Mouse (Mus musculus) left cerebral cortex, postnatal 25 days (tissue): ENCODE measurements around the gene Cmc2. TPM values are rescaled to one million over a fixed set of nuclear protein-coding genes. Genes with fewer than 3 reads are reported as not detected.
A peak's percentile ranks its signal among the peaks of the same experiment; 100 is the strongest.

Experiments
- DNase-seq, 2 experiments: peaks; one replicate each; pipeline ENCODE4 v3.0.0; 2022; ENCODE audit warnings: low spot score in 2 of 2, mixed read lengths in 1 of 2
- intact Hi-C: fragments of 180-260 bp; cut with DNase I; formaldehyde crosslinking; loops from one replicate; pipeline ENCODE4 v1.15.1; 2025
- total RNA-seq, 2 experiments: library from RNA; stranded (reverse); gene quantifications; 2 replicates each; pipeline ENCODE4 v1.2.3; 2021

Gene Cmc2
- total RNA-seq, 2 experiments from 2014 or later: 15.9 to 20.2 TPM

DNA sequence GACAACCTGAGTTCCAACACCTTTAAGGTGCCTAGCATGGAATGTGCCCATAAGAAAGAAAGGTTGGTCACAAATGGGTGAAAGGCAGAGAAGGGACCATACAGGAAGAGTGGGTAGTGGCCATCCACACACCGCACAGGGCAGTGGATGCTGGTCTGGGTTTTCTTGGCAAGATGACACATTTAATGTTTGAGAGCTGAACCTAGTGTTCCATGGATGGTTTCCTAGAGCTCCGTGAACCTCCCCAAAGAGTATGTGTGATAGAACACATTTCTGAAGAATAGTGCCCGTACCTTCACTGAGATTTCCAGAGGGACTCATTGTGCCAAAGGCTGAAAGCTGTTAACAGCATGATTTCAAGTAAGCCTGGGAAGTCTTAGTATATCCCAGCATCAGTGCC is 56.7 kb downstream of the Cmc2 start:
- intact Hi-C loops: no loop called here
- no peak for DNase-seq

GRCm38 (mm10) chr8:116864022-116864387 is 57.2 kb downstream of the Cmc2 start:
- intact Hi-C loops: no loop called here
- DNase-seq: no peak

- intact Hi-C loops: no loop called here
- peak; percentile 59 to 75 for DNase-seq
Measured at GRCm38 (mm10) chr8:116863357-116864021, 57.8 kb downstream of the Cmc2 start.

DNA sequence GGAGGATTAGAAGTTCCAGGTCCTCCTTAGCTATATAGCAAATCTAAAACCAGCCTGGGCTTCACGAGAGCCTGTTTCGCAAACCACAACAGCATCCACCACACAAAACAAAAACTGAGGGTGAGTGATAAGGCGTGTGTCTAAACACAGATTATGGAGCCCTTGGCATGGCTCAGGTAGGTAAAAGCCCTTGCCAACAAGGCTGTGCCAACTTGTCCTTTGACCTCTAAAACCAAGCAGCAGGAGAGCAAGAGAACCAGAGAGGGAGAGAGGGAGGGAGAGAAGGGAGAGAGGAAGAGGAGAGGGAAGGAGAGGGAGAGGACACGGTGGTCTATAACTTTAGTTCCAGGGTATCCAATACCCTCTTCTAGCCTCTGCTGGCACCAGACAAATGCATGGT is 59.1 kb downstream of the Cmc2 start:
- intact Hi-C loops: no loop called here

DNA sequence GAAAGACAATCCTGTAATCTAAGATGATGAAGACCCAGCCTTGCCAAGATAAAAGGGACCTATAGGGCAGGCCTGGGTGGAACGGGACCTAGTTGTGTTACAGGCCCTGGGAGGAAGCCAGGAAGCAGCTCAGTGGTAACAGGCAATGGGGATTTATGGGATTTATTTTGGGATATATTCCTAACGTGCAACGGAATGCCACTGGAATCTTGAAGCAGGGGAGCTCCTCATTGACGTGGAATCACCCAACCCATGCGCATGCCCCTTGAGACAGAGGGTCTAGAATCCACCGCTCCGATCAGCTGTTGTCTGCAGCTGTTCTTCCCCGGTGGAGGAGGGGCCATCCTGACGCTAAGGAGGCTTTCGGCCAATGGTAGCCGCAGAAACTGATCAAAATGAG is 69.2 kb downstream of the Cmc2 start:
- intact Hi-C loops: no loop called here
- DNase-seq: no peak

More for the DNA sequence above, 59.1 kb downstream of the Cmc2 start:
- no peak for DNase-seq

- intact Hi-C loops: no loop called here
- peak in 1 of 2 experiments; percentile 62 for DNase-seq
Measured at GRCm38 (mm10) chr8:116848042-116848441, 73.2 kb downstream of the Cmc2 start.

DNA sequence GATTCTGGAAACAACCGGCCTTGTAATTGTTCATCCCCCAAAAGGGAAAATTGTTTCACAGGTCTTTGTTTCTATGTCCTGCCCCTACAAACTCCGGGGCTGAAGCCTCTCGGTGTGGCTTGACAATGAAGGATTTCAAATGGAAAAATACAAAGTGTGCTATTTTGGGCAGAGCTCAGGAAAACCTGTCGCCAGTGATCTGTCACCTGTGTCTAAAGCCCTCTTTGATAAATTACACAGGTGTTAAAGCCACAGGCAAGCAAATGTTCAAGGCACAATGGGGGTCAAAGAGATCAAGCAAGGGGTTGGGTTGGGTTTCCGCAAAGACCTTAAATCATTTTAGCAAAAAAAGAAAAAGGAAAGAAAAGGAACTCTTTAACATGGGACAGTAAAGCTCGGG is 78.6 kb downstream of the Cmc2 start:
- intact Hi-C loops: no loop called here
- DNase-seq: no peak

Other genes with a start within 250 kb of the Cmc2 start
- 10 to 100 TPM; 20.2 to 28.4 TPM for gene Cdyl2, start 188.5 kb downstream of the Cmc2 start, total RNA-seq
- gene Cenpn, start 275 bp upstream of the Cmc2 start, total RNA-seq: 1 to 10 TPM; 1.3 to 1.6 TPM
- gene Atmin, start 21.9 kb upstream of the Cmc2 start, total RNA-seq: 10 to 100 TPM; 60.8 to 62.8 TPM
- gene 1700030J22Rik, start 57.5 kb upstream of the Cmc2 start, total RNA-seq: 10 to 100 TPM; 11.1 to 13.3 TPM
- gene Gcsh, start 72.1 kb upstream of the Cmc2 start, total RNA-seq: 10 to 100 TPM; 35.3 to 39.1 TPM
- gene Pkd1l2, start 161.0 kb upstream of the Cmc2 start, total RNA-seq: under 1 TPM in 1 of 2 experiments, not detected in 1; 0.07 TPM
- not detected for gene Bco1, start 174.4 kb upstream of the Cmc2 start, total RNA-seq
- gene Gan, start 236.7 kb upstream of the Cmc2 start, total RNA-seq: 10 to 100 TPM; 16.8 to 17.9 TPM